Mouse (Mus musculus): ENCODE measurements around the gene Pnrc2.

GRCm38 (mm10) chr4:135919280-135919639 is 45.6 kb upstream of the Pnrc2 start:
- TF ChIP-seq CTCF (IDR thresholded peaks at IDR 0.05; ENCODE audit: low read depth) = no peak
- no peak for TF ChIP-seq EP300 (IDR thresholded peaks at IDR 0.05; ENCODE audit: low read depth)
